Mouse (Mus musculus) lung, adult 2 months (tissue): ENCODE measurements around the gene Grin3a. TPM values are rescaled to one million over a fixed set of nuclear protein-coding genes. Genes with fewer than 3 reads are reported as not detected.

ENCODE experiments used
- DNase-seq: peaks from one replicate; pipeline ENCODE4 v3.0.0; 2022
- H3K4me1 ChIP-seq: fragments of 200-500 bp; 2 replicates; pipeline ENCODE4 v1.6.1; 2011; ENCODE audit warnings: low read length; ENCODE audit not compliant: control insufficient read depth, insufficient read depth
- H3K4me3 ChIP-seq: fragments of 200-500 bp; replicated peaks from 2 replicates; pipeline ENCODE3; 2011; ENCODE audit warnings: low read depth, mild to moderate bottlenecking, control low read depth, low read length; ENCODE audit errors: extremely low read depth
- CTCF ChIP-seq: fragments of 200-500 bp; IDR thresholded peaks from 2 replicates; pipeline ENCODE4 v1.5.1; 2011; ENCODE audit warnings: mild to moderate bottlenecking, low read length, control low read depth; ENCODE audit not compliant: insufficient read depth
- POLR2A ChIP-seq: fragments of 200-500 bp; IDR thresholded peaks from 2 replicates; pipeline ENCODE4 v1.6.1; 2011; ENCODE audit warnings: low read depth, mild to moderate bottlenecking, control low read depth, low read length, borderline replicate concordance; ENCODE audit errors: extremely low read depth
- WGBS: fragments of 180-500 bp; shearing (Covaris S2); methylation state at CpG from one replicate; pipeline ENCODE4 v1.1.7; 2018; 5-methylcytosine and 5-hydroxymethylcytosine counted together
- polyA plus RNA-seq: library from polyadenylated mRNA; depleted of rRNA; stranded (reverse); fragments of >200 nt; gene quantifications from 2 replicates; pipeline ENCODE4 v1.2.3, GENCODE M21; 2012

Gene Grin3a
- polyA plus RNA-seq, 1 experiment: 0.08 TPM

GRCm38 (mm10) chr4:49688594-49689288 lies 156.8 kb downstream of the Grin3a start:
- H3K4me3 ChIP-seq: no peak overlapping the region
- no peaks in the 10 kb centered on the region for H3K4me1 ChIP-seq
- DNase-seq: peak; percentile 28
- WGBS: 25% methylated on average over 9 of the region's 9 CpGs
- TF ChIP-seq POLR2A: no peak
- peak; percentile 28 for TF ChIP-seq CTCF

GRCm38 (mm10) chr4:49681812-49682211 lies 163.7 kb downstream of the Grin3a start, which contains the start of gene Ppp3r2:
Gene Ppp3r2 (minus strand): TSS chr4:49682024.
- 80% methylated on average over 13 of the region's 13 CpGs for WGBS
- DNase-seq: no peak
- no peak within 1 kb of the TSS for H3K4me3 ChIP-seq
- TF ChIP-seq CTCF (no peak), POLR2A (no peak)
- peaks cover under 1% of the 10 kb centered on the region; the same call in 1 of the 2 replicates for H3K4me1 ChIP-seq

GRCm38 (mm10) chr4:49680171-49680875 lies 165.2 kb downstream of the Grin3a start:
- peaks cover 5% of the 10 kb centered on the region; the same call in 1 of the 2 replicates for H3K4me1 ChIP-seq
- no peak overlapping the region for H3K4me3 ChIP-seq
- DNase-seq: peak; percentile 28
- 78% methylated on average over 11 of the region's 11 CpGs for WGBS
- no peak for TF ChIP-seq CTCF
- TF ChIP-seq POLR2A: no peak

DNA sequence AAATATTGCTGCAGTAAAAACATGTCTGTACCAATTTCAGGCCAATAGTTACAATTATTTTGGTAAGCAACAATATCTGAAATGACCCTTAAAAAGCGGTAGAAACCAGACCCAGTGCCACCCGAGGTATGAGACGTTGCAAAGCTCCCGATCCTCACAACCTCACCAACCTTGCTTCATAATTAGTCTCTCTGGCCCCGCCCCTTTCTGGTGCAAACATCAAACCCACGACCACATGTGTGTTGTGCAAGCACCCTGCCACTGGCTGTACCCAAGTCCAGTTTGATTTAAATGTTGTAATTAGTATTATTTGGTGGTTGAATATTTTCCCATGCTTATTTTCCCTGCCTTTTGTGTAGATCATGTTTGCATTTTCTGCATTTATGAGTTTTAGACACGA lies 168.8 kb downstream of the Grin3a start:
- no peak for TF ChIP-seq POLR2A
- no peak for TF ChIP-seq CTCF
- WGBS: 57% methylated on average over 7 of the region's 7 CpGs
- Histone ChIP-seq H3K4me1 (peaks cover 7% of the 10 kb centered on the region), H3K4me3 (no peak overlapping the region)
- DNase-seq: no peak

DNA sequence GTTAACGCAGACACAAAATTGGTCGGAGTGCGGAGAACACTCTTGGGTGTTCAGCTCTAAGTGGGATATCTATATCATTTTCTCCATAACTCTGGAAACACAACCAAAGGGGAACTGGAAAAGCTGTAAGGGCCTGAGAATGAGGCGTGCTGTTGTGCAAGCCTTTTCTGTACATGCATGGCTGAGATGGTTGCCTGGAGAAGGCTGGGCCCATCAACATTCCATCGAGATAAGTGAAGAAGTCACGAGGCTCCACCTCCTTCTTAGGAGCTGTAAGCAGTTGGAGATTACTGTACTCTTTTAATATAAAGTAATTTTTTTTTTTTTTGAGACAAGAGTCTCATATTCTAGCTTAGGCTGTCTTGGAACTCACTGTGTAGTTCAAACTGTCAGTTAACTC lies 169.5 kb downstream of the Grin3a start:
- TF ChIP-seq CTCF: no peak
- TF ChIP-seq POLR2A: no peak
- H3K4me1 ChIP-seq: peaks cover 7% of the 10 kb centered on the region
- WGBS: 54% methylated on average over 6 of the region's 6 CpGs
- peak; percentile 52 for DNase-seq
- no peak overlapping the region for H3K4me3 ChIP-seq

DNA sequence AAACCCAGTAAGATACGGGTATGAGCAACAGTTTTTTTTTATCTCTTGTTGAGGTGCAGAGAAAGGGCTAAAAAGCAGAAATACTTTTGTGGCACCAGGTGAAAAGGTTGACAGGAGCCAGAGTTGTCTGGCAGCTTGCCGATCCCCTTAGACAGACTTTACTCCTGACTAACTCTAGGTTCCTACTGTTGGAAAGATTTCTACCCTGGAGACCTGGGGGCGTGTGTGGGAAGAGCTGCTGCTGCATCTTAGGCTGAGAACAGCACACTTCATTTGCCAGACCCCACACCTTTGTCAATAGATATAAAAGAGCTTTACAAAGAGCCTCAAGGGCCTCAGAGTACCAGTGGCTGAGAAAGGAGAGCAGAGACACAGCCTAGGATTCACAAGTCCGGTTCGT lies 180.7 kb downstream of the Grin3a start:
- WGBS: 74% methylated on average over 5 of the region's 5 CpGs
- no peak for DNase-seq
- TF ChIP-seq CTCF (no peak), POLR2A (no peak)
- Histone ChIP-seq H3K4me3 (no peak overlapping the region), H3K4me1 (peaks cover 4% of the 10 kb centered on the region)

DNA sequence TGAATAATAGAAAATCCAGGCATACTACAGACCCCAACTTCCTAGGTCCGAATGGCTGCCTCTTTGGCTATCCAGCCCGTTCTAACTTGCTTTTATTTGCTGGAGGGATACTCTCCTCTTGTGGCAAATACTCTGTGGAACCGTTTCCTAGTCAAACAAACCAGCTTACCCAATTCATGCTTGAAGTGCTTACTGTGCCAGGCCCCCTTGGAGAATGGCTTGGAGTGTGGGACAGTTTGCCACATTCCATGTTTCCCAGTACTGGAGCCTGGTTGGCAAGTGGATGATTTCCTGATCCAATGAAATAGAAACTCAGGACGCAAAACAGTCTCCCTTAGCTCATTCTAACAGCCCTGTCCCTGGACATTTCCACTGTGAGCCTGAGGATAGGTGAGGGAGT lies 183.3 kb downstream of the Grin3a start:
- no peak overlapping the region for H3K4me3 ChIP-seq
- 76% methylated on average over 4 of the region's 4 CpGs for WGBS
- peaks cover 6% of the 10 kb centered on the region; the same call in 1 of the 2 replicates for H3K4me1 ChIP-seq
- DNase-seq: peak; percentile 43
- TF ChIP-seq CTCF (no peak), POLR2A (no peak)

DNA sequence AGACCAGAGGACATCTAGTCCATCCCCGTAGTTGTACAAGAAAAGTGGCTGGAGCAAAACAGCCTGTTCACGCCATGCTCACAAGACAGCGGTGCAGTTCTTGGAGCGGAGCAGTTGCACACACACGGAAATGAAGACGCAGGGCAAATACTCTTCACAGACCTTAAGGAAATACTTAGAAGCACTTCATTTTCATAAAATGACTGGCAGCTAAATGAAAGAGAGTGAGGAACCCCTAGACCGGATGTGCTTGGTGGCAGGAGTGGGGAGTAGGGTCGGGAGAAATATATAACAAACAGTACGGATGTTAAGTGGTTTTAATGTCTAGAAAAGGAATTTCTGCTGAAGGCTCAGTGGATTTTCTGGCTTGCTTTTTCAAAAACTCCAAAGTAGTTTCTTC lies 183.9 kb downstream of the Grin3a start:
- no peak for DNase-seq
- H3K4me1 ChIP-seq: peaks cover 6% of the 10 kb centered on the region; the same call in 1 of the 2 replicates
- no peak overlapping the region for H3K4me3 ChIP-seq
- WGBS: 69% methylated on average over 9 of the region's 9 CpGs
- TF ChIP-seq CTCF: no peak
- no peak for TF ChIP-seq POLR2A

GRCm38 (mm10) chr4:49659421-49659820 lies 186.1 kb downstream of the Grin3a start:
- no peak overlapping the region for H3K4me3 ChIP-seq
- peaks cover 6% of the 10 kb centered on the region; the same call in 1 of the 2 replicates for H3K4me1 ChIP-seq
- TF ChIP-seq CTCF (no peak), POLR2A (no peak)
- 84% methylated on average over 1 of the region's 1 CpGs for WGBS
- DNase-seq: no peak

GRCm38 (mm10) chr4:49639913-49640312 lies 205.6 kb downstream of the Grin3a start:
- no peak overlapping the region for H3K4me3 ChIP-seq
- H3K4me1 ChIP-seq: no peaks in the 10 kb centered on the region
- DNase-seq: no peak
- TF ChIP-seq POLR2A (no peak), CTCF (no peak)
- 46% methylated on average over 2 of the region's 2 CpGs for WGBS
